Mouse (Mus musculus): ENCODE measurements around the gene Ebi3.

Gene Ebi3

GRCm38 (mm10) chr17:56003000-56003399 lies 50.6 kb downstream of the Ebi3 start:
- DNase-seq (ENCODE audit: low spot score in 2 of 2): no peak

- no peak for DNase-seq (ENCODE audit: low spot score in 2 of 2)
Observed at GRCm38 (mm10) chr17:56005415-56006061, 53.1 kb downstream of the Ebi3 start, which contains the start of the genes Stap2 and Mpnd. Gene Stap2 (minus strand): TSS chr17:56005584. Gene Mpnd (plus strand): TSS chr17:56005711.
